Mouse (Mus musculus) liver, embryonic 11.5 days (tissue): ENCODE measurements around the gene Rsc1a1. TPM values are rescaled to one million over a fixed set of nuclear protein-coding genes. Genes with fewer than 3 reads are reported as not detected.

Experiments
- ATAC-seq: fragments of 200-750 bp; cut with Nextera tagmentation; replicated peaks from 2 replicates; pipeline ENCODE4 v1.8.0; 2017; ENCODE audit warnings: moderate number of reproducible peaks, mild to moderate bottlenecking, moderate TSS enrichment, moderate library complexity; ENCODE audit not compliant: low FRiP score
- DNase-seq: peaks from one replicate; pipeline ENCODE4 v3.0.0-alpha.2; 2017; ENCODE audit warnings: low spot score
- H3K27ac ChIP-seq: fragments of 300-500 bp; sonication (generic); 2 replicates; pipeline ENCODE4 v1.5.1; 2014; ENCODE audit warnings: mild to moderate bottlenecking, low read depth, low read length, control low read depth
- H3K27me3 ChIP-seq: fragments of 300-500 bp; sonication (generic); replicated peaks from 2 replicates; pipeline ENCODE4 v1.6.1; 2014; ENCODE audit warnings: low read length, mixed read lengths; ENCODE audit not compliant: control insufficient read depth, insufficient read depth
- H3K36me3 ChIP-seq: fragments of 300-500 bp; sonication (generic); 2 replicates; pipeline ENCODE4 v1.6.1; 2014; ENCODE audit warnings: mild to moderate bottlenecking, low read length, moderate library complexity, mixed read lengths; ENCODE audit not compliant: control insufficient read depth, insufficient read depth
- H3K4me1 ChIP-seq: fragments of 300-500 bp; sonication (generic); replicated peaks from 2 replicates; pipeline ENCODE4 v1.6.1; 2014; ENCODE audit warnings: low read length, mixed read lengths; ENCODE audit not compliant: control insufficient read depth, insufficient read depth
- H3K4me2 ChIP-seq: fragments of 300-500 bp; sonication (generic); 2 replicates; pipeline ENCODE4 v1.6.1; 2014; ENCODE audit warnings: mild to moderate bottlenecking, control low read depth, moderate library complexity
- H3K4me3 ChIP-seq: fragments of 300-500 bp; sonication (generic); 2 replicates; pipeline ENCODE4 v1.5.1; 2014; ENCODE audit warnings: low read depth, low read length, control low read depth
- H3K9ac ChIP-seq: fragments of 300-500 bp; sonication (generic); 2 replicates; pipeline ENCODE4 v1.6.1; 2014; ENCODE audit warnings: low read depth, low read length, control low read depth
- H3K9me3 ChIP-seq: fragments of 300-500 bp; sonication (generic); 2 replicates; pipeline ENCODE4 v1.6.1; 2016; ENCODE audit warnings: low read length, inconsistent platforms, mixed read lengths; ENCODE audit not compliant: control insufficient read depth
- WGBS: fragments of 180-500 bp; shearing (Covaris S2); extraction: QIAGEN DNeasy Blood & Tissue Kit; methylation state at CpG from one replicate; pipeline ENCODE4 v1.1.7; 2014; 5-methylcytosine and 5-hydroxymethylcytosine counted together
- polyA plus RNA-seq: library from polyadenylated mRNA; unstranded; fragments of >200 nt; fragmentation: Nextera tagmentation; extraction: Ambion mirVana; gene quantifications from 2 replicates; pipeline ENCODE4 v1.2.1, GENCODE M21; 2014

Gene Rsc1a1
- polyA plus RNA-seq, 1 experiment from 2014 or later: not detected

DNA sequence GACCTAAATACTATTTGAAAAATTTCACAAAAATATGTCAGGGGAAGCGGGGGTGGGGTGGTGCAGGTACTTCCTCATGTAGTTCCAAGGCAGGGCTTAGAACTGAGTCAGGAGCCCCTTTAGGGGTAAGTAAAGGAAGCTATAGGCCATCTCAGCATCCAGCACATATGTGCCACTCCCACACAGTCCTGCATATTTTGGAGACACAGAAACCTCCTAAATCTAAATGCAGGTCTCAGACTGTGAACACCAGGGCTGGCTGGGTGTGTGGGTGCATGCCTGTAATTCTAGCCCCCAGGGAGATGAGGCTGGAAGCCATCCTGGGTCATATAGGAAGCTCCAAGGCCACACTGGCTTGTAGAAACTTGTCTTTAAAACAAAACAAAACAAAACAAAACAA, 25.9 kb upstream of the Rsc1a1 start:
- H3K27ac ChIP-seq: no peak overlapping the region
- H3K4me1 ChIP-seq: peaks cover 7% of the 10 kb centered on the region; the same call in 1 of the 2 replicates
- no peaks in the 10 kb centered on the region for H3K9me3 ChIP-seq
- 91% methylated on average over 1 of the region's 1 CpGs for WGBS
- H3K4me3 ChIP-seq: no peak overlapping the region
- no peak overlapping the region for H3K4me2 ChIP-seq
- DNase-seq (no peak), ATAC-seq (no peak)
- no peaks in the 10 kb centered on the region for H3K27me3 ChIP-seq
- H3K9ac ChIP-seq: no peak overlapping the region
- H3K36me3 ChIP-seq: peaks cover 51% of the 10 kb centered on the region

DNA sequence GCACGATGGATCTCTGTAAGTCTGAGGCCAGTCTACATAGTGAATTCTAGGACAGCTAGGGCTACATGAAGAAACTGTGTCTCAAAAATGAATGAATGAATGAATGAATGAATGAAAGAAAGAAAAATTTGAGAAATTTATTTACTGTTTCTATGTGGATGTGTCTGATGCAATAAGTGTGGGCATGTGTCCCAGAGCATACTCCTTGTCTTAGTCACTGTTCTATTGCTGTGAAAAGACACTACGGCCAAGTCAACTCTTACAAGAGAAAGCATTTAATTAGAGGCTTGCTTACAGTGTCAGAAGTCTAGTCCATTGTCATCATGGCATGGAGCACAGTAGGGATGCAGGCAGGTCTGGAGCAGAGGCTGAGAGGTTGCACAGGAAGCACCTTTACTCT, 23.6 kb upstream of the Rsc1a1 start:
- 95% methylated on average over 2 of the region's 2 CpGs for WGBS
- ATAC-seq: no peak

DNA sequence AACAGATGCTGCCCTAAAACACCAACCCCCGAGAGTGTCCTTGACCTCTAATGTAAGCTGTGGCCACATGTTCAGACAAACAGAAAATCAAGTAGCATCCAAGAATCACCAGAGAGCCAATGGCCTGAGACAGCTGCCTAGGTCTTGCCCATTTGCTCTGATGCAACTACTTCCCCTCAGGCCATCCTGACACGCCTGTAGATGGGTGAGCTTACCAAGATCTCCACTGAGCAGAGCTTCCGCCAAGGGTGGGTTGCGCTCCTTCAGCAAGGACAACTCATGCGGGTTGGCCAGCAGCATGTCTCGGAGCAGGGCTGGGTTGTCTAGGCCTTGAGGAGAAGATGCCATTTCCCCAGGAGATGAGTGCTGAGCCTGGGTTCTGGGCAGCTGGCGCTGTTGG, 22.6 kb upstream of the Rsc1a1 start:
- ATAC-seq (no peak), DNase-seq (no peak)
- no peaks in the 10 kb centered on the region for H3K9me3 ChIP-seq
- peaks cover 61% of the 10 kb centered on the region for H3K36me3 ChIP-seq
- no peak overlapping the region for H3K9ac ChIP-seq
- H3K27ac ChIP-seq: no peak overlapping the region
- no peak overlapping the region for H3K4me3 ChIP-seq
- no peaks in the 10 kb centered on the region for H3K4me1 ChIP-seq
- H3K4me2 ChIP-seq: no peak overlapping the region
- 91% methylated on average over 7 of the region's 7 CpGs for WGBS
- no peaks in the 10 kb centered on the region for H3K27me3 ChIP-seq

More for the DNA sequence above, 23.6 kb upstream of the Rsc1a1 start:
- H3K4me1 ChIP-seq: no peaks in the 10 kb centered on the region
- H3K9me3 ChIP-seq: no peaks in the 10 kb centered on the region
- peaks cover 66% of the 10 kb centered on the region for H3K36me3 ChIP-seq
- no peak overlapping the region for H3K9ac ChIP-seq
- H3K27me3 ChIP-seq: no peaks in the 10 kb centered on the region
- no peak overlapping the region for H3K27ac ChIP-seq
- H3K4me2 ChIP-seq: no peak overlapping the region
- no peak for DNase-seq
- H3K4me3 ChIP-seq: no peak overlapping the region

DNA sequence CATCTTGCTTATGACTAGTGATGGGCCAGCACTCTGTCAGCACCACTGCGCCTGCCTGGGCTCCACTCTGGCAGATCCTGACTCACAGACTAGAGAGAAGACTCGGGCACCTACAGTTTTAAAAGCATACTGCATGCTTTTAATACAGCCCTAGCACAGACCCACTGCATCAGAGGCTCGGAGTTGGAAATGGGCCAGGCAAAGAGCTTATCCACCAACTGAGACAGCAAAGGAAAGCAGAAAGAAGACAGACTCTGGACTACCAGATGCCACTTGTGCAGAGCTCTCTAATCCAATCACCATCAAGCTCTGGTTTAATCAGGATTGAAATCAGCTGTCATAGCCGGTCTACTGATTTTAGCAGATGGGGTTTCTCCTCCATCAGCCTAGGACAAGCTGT, 19.9 kb upstream of the Rsc1a1 start:
- H3K36me3 ChIP-seq: peaks cover 62% of the 10 kb centered on the region
- H3K27me3 ChIP-seq: no peaks in the 10 kb centered on the region
- ATAC-seq: no peak
- WGBS: 87% methylated on average over 4 of the region's 4 CpGs
- H3K9me3 ChIP-seq: no peaks in the 10 kb centered on the region
- no peak for DNase-seq
- H3K4me1 ChIP-seq: no peaks in the 10 kb centered on the region
- H3K4me2 ChIP-seq: no peak overlapping the region
- H3K27ac ChIP-seq: no peak overlapping the region
- no peak overlapping the region for H3K9ac ChIP-seq
- no peak overlapping the region for H3K4me3 ChIP-seq

DNA sequence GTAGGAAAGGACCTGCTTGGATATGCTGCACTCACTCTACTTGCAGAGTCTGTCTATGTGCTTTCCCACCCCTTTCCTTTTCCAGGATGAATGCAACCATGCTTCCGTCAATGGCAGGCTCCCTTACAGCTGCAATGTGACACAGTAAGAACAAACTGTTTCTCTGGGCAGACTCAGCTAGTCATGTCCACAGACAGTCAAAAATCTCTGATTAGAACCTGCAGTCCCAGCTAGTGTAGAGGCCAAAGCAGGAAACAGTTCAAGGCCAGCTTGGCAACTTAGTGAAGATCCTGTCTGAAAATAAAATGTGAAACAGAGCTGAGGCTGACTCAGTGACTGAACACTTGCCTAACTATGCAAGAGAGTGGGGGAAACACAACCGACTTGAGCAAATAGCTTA, 19.2 kb upstream of the Rsc1a1 start:
- H3K4me2 ChIP-seq: no peak overlapping the region

DNA sequence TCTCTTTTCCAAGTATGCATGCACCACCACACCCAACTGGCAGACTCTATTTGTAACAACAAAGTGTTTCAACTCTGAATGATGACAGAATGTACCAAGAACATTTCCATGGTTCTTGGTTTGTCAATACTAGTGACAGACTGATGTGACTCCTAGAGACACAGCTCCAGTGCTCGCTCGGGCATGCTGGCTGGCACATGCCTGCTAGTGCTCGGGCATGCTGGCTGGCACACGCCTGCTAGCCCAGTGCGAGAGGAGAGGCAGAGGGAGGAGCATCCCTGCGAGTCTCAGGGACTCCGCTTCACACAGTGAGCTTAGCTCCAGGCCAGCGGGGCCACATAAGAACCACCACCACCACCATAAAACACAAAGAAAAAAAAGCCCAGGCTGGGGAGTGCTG, 9.3 kb upstream of the Rsc1a1 start:
- Histone ChIP-seq H3K4me1 (no peaks in the 10 kb centered on the region), H3K27ac (no peak overlapping the region), H3K9ac (no peak overlapping the region), H3K36me3 (peaks cover 55% of the 10 kb centered on the region), H3K4me2 (no peak overlapping the region), H3K9me3 (no peaks in the 10 kb centered on the region), H3K4me3 (no peak overlapping the region), H3K27me3 (no peaks in the 10 kb centered on the region)
- DNase-seq (no peak), ATAC-seq (no peak)
- 94% methylated on average over 8 of the region's 8 CpGs for WGBS

More for the DNA sequence above, 19.2 kb upstream of the Rsc1a1 start:
- peaks cover 64% of the 10 kb centered on the region for H3K36me3 ChIP-seq
- WGBS: 89% methylated on average over 2 of the region's 2 CpGs
- no peaks in the 10 kb centered on the region for H3K4me1 ChIP-seq
- H3K9me3 ChIP-seq: no peaks in the 10 kb centered on the region
- no peak for DNase-seq
- no peak overlapping the region for H3K4me3 ChIP-seq
- ATAC-seq: no peak
- no peak overlapping the region for H3K9ac ChIP-seq
- H3K27ac ChIP-seq: no peak overlapping the region
- no peaks in the 10 kb centered on the region for H3K27me3 ChIP-seq

DNA sequence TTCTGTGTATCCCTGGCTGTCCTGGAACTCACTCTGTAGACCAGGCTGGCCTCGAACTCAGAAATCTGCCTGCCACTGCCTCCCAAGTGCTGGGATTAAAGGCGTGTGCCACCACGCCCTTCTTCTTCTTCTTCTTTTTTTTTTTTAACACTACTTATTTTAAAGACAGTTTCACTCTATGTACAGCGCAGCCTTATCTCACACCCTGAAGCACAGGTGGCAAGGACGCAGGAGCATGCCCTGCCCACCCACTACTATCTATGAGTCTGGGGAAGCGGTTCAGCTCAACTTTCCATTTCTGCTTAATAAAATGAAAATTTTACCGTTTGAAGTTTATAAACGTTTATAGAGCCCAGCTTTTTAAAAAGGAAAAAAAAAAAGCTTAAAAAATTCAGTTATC, 3.1 kb upstream of the Rsc1a1 start:
- no peak for DNase-seq
- no peaks in the 10 kb centered on the region for H3K9me3 ChIP-seq
- H3K4me1 ChIP-seq: peaks cover 5% of the 10 kb centered on the region; the same call in 1 of the 2 replicates
- ATAC-seq: no peak
- WGBS: 74% methylated on average over 8 of the region's 8 CpGs
- no peak overlapping the region for H3K4me3 ChIP-seq
- H3K27ac ChIP-seq: no peak overlapping the region
- peaks cover 49% of the 10 kb centered on the region for H3K36me3 ChIP-seq
- no peak overlapping the region for H3K9ac ChIP-seq
- H3K4me2 ChIP-seq: no peak overlapping the region
- H3K27me3 ChIP-seq: no peaks in the 10 kb centered on the region

DNA sequence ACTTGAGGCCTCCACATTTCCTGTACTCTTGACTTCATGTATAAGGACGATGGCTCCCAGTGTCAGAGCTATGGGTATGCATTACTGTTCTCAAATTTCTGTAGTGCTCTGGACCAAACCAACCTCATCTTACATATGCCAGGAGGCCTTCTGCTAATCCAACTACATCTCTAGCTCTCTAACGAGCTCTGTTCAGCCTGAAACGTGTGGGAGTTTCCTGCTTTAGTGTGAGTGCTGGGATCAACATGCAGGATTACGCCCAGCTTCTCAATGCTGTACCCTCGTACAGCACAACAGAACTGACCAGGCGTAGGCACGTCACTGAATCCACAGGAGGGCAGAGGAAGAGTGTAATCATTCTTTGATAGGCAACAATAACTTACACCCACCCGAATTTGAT, 1.1 kb upstream of the Rsc1a1 start:
- no peaks in the 10 kb centered on the region for H3K27me3 ChIP-seq
- peaks cover 38% of the 10 kb centered on the region for H3K36me3 ChIP-seq
- DNase-seq (no peak), ATAC-seq (no peak)
- no peak overlapping the region for H3K27ac ChIP-seq
- no peak overlapping the region for H3K4me2 ChIP-seq
- no peak overlapping the region for H3K4me3 ChIP-seq
- H3K9me3 ChIP-seq: no peaks in the 10 kb centered on the region
- H3K4me1 ChIP-seq: peaks cover 5% of the 10 kb centered on the region; the same call in 1 of the 2 replicates
- WGBS: 79% methylated on average over 8 of the region's 8 CpGs
- no peak overlapping the region for H3K9ac ChIP-seq

DNA sequence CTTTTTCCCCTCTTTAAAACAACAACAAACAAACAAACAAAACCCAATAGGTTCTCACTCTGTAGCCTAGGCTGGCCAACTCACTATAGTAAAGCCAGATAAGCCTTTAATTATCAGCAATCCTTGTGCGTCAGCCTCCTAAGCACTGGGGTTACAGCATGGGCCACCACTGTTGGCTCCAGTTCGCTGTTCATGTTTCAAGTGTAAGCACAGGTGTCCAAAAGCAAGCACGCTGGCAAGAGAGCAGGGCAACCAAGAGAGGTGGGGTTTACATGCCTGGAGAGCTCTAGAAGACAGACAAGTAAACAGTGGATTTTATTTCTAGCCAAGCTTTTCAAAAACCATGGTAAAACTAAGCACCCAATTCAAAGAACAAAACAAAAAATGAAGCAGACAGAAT, 694 bp upstream of the Rsc1a1 start:
- DNase-seq: no peak
- no peak overlapping the region for H3K4me3 ChIP-seq
- H3K27me3 ChIP-seq: no peaks in the 10 kb centered on the region
- no peak overlapping the region for H3K9ac ChIP-seq
- no peaks in the 10 kb centered on the region for H3K9me3 ChIP-seq
- peaks cover 36% of the 10 kb centered on the region for H3K36me3 ChIP-seq
- ATAC-seq: no peak
- H3K27ac ChIP-seq: no peak overlapping the region
- H3K4me2 ChIP-seq: no peak overlapping the region
- WGBS: 92% methylated on average over 3 of the region's 3 CpGs
- peaks cover 7% of the 10 kb centered on the region; the same call in 1 of the 2 replicates for H3K4me1 ChIP-seq
